Mouse (Mus musculus) 416B (cell line): ENCODE results near the gene Ipo13.

Source experiments
- DNase-seq: peaks from one replicate; pipeline ENCODE4 v3.0.0; 2011; ENCODE audit warnings: low read depth

The Ipo13 gene

GRCm38 (mm10) chr4:117914591-117915442 is at the start of gene Ipo13:
Gene Ipo13 (minus strand): TSS chr4:117914999.
- DNase-seq, result peak; percentile 95

GRCm38 (mm10) chr4:117957492-117957891 is 42.7 kb upstream of the Ipo13 start:
- no peak for DNase-seq

GRCm38 (mm10) chr4:117947493-117947892 is 32.7 kb upstream of the Ipo13 start:
- no peak for DNase-seq

DNA sequence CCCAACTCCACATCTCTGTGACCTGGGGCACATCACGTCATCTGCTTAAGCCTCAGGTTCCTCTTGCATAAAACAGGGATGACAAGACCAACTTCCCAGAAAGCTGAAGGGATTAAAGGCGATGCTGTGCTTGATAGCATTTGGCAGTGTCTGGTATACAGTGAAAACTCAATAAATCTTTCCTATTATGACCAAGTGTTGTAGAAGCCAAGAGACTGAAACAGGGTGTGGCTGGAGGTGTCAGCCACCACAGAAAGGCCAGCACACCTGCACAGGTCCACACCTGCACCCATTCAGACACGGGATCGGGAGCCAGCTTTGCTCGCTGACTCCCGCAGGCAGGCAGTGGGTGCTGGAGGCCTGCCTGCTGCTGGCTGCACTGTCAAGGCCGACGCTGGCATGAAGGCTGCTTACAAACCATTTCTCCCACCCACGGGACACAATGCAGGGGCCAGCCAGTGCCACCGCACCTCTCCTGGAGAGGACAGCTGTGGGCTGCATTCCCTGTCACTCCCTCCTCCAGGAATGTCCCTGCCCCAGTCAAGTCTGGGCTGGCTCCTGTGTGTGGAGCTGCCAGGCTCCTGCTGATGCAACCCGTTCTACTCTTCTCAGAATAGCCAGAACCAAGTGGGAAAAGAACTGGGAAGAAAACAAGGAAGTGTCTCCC is 32.0 kb upstream of the Ipo13 start:
- DNase-seq, result no peak

DNA sequence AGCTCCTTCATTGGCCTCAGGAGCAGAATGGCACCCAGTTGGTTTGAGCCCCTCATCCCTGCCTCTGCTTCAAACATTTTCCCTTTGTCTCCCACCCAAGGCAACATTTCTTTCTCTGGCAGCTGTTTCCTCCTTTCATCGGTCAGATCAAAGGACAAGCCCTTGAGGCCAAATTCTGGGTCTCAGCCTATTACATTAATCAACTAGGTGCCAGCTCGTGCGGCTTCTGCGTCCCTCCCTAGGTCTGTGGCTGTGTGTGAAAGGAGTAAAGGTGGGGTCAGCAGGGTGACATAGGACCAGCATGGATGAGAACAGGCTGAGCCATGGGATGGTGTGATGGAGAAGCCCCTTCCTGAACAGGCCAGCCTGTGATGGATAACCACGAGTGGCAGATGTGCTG is 28.5 kb upstream of the Ipo13 start:
- no peak for DNase-seq

GRCm38 (mm10) chr4:117936964-117937363 is 22.2 kb upstream of the Ipo13 start:
- DNase-seq, result no peak

- no peak for DNase-seq
Observed at GRCm38 (mm10) chr4:117934081-117934480, 19.3 kb upstream of the Ipo13 start.

DNA sequence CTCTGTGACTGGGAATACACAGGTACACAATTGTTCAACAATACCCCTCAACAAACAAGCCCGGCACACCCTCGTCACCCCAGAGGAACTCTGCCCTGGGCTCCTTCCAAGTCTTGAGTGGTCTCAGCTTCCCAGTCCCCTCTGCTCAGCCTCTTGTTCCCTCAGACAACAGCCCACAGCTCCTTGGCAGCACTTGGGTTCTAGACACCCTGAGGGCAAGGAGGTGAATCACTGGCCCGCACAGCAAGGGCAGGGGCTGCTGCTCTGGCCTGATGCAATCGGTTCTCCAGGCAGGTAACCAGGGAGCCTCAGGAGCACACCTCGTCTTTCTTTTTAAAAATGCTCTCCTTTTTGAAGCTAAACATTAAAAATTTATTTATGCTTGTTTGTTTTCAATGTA is 18.4 kb upstream of the Ipo13 start:
- no peak for DNase-seq

DNA sequence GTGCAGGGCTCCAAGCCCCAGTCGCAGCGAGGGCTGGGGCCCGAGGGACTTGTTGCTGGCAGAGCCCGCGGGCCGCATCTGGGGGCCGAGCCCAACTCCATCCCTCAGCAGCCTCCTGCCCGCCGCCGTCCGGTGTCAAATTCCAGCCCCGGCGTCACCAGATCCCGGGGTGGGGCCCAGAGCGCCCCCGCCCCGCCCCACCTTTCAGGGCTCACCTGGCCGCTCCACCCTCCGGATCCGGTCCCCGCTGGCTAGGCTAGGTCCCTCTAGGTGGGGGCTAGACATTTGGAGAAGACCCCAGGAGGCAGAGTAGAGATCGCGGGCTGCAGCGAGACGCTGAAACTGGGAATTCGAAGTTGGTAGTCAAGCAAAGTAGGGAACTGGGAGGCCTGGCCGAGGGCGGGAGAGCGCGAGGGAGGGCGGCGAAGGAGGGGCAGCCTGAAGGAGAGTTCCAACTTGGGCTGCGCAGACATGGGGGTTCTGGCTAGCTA is 14.6 kb upstream of the Ipo13 start, which contains the start of gene Artn:
TSS of gene Artn (minus strand) at position 373 of the 491 bp plus-strand sequence.
- DNase-seq, result no peak

- DNase-seq, result peak; percentile 41
Observed at GRCm38 (mm10) chr4:117928699-117929241, 14.0 kb upstream of the Ipo13 start.

- DNase-seq, result peak; percentile 15
Observed at GRCm38 (mm10) chr4:117928234-117928633, 13.4 kb upstream of the Ipo13 start.

DNA sequence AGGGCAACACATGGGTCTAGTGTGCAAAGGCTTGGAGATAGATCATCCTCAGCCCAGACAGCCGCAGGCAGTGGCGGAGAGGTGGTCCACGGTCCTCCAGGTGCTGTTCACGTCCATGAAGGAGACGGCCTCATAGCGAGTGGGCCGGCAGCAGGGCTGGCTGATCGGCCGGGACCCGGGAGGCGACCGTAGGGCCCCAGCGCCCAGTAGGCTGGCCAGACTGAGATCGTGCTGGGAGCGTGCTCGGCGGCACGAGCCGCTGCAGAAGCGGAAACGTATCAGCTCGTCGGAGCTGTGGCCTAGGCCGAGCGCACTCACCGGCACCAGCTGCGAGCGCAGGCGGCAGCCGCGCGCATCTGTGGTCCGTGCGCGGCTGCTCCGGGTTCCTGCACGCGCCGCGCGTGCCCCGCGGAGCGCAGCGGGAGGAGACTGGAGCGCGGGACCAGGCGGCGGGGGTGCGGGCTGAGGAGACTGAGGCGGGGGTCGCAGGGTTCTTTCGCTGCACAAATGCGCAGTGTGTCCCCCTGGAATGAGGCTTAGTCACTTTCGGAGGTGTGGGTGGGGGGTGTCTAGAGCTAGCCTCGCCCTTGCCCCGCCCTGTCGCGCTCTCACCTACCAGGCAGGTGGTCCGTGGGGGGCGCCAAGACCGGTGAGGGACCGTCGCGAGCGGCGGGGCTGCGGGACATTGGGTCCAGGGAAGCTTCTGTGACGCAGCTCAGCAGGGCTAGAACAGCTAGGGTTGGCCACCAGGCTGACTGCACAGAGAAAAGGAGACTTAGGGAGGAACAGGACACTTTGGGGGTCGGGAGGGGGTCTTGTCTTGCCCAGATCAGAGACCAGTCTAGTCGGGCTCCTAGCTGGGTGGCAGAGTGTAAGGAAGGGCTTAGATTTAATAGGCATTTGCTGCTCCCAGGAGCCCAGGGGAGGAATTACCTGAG is 12.0 kb upstream of the Ipo13 start:
- DNase-seq, result no peak

GRCm38 (mm10) chr4:117924916-117925315 is 10.1 kb upstream of the Ipo13 start:
- DNase-seq, result peak; percentile 21

GRCm38 (mm10) chr4:117923450-117923849 is 8.7 kb upstream of the Ipo13 start:
- no peak for DNase-seq

- DNase-seq, result no peak
Observed at GRCm38 (mm10) chr4:117921358-117921757, 6.6 kb upstream of the Ipo13 start.

GRCm38 (mm10) chr4:117918762-117919161 is 4.0 kb upstream of the Ipo13 start:
- peak; percentile 64 for DNase-seq

GRCm38 (mm10) chr4:117918261-117918660 is 3.5 kb upstream of the Ipo13 start:
- DNase-seq, result no peak

- no peak for DNase-seq
Observed at GRCm38 (mm10) chr4:117917847-117918246, 3.0 kb upstream of the Ipo13 start.

DNA sequence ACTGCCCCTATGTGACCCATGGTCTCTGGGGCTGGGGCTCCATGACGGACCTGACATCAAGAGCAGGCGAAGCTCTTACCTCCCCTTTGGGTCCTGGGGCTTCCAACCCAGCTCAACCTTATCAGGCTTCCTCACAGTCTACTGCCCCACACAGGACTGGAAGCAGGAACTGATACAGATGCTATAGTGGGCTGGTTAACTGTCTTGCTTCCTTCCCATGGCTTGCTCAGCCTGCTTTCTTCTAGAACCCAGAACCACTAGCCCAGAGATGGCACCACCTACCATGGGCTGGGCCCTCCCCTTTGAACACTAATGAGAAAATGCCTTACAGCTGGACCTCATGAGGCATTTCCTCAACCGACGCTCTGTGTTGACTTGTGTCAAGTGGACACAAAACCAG is 2.6 kb upstream of the Ipo13 start:
- DNase-seq, result peak; percentile 18

GRCm38 (mm10) chr4:117916386-117916785 is 1.6 kb upstream of the Ipo13 start:
- DNase-seq, result peak; percentile 52

DNA sequence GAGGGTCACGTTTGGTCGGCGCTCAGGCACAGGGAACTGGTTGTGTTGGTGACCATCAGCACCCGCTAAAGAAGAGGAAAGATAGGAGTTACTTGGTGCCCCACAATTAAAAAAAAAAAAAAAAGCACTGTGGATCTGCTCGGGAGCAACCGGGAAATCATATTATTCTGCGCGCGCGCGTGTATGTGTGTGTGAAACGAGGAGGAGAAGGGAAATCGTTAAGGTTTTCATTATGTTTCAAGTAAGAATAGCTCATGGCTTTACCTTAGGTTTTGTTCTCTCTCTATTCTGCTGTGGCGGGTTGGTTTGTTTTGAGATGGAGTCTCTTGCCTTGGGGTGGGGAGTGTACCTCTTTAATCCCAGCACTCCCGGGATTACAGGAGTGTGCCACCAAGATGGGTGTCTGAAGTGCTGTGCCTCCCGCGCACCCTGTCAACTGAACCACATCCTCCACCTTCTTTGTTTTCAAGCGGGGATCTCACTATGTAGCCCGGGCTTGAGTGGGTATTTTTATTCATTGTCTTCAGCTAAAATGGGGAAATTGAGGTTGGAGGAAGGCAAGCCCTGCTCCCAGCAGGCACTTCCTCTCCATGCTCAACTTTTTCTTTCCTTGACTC is 798 bp upstream of the Ipo13 start:
- DNase-seq, result peak; percentile 58
